Mouse (Mus musculus) Patski (cell line): ENCODE results near the gene Arhgap10. TPM values are rescaled to one million over a fixed set of nuclear protein-coding genes. Genes with fewer than 3 reads are reported as not detected.

Experiments used
- ATAC-seq: fragments of 100-300 bp; one replicate; pipeline ENCODE4 v1.8.0; 2021
- CTCF ChIA-PET: fragments of 350-600 bp; sonication (Branson Sonifier 250); formaldehyde crosslinking; loops from one replicate; lab custom pipeline; 2022; ENCODE audit warnings: inconsistent platforms; lab: Charles Lee
- POLR2A ChIA-PET: fragments of 350-600 bp; sonication (Branson Sonifier 250); formaldehyde crosslinking; loops from one replicate; lab custom pipeline; 2022; ENCODE audit warnings: antibody characterized with exemption, inconsistent platforms; lab: Charles Lee
- DNase-seq: peaks from one replicate; pipeline ENCODE4 v3.0.0-alpha.2; 2011; ENCODE audit warnings: low read depth, low spot score
- H3K27me3 ChIP-seq: fragments of 371-371 bp; one replicate; pipeline ENCODE4 v1.5.1; 2021
- CTCF ChIP-seq: fragments of 100-300 bp; IDR thresholded peaks from one replicate; pipeline ENCODE4 v1.5.1; 2021
- in situ Hi-C: fragments of 300-500 bp; cut with MboI; formaldehyde crosslinking; loops from 3 replicates; pipeline ENCODE4 v1.11.1; 2018; ENCODE audit warnings: low pct_unique_long_range_greater_than_20kb, mixed read lengths
- polyA plus RNA-seq: library from polyadenylated mRNA; unstranded; gene quantifications from one replicate; pipeline ENCODE4 v1.2.3, GENCODE M21; 2021

Arhgap10 gene
- polyA plus RNA-seq, 1 experiment from 2014 or later: 45.5 TPM

GRCm38 (mm10) chr8:77367091-77367490 lies 150.7 kb downstream of the Arhgap10 start:
- ATAC-seq: peak; percentile 85

GRCm38 (mm10) chr8:77366446-77366845 lies 151.3 kb downstream of the Arhgap10 start:
- peak; percentile 51 for ATAC-seq
- POLR2A ChIA-PET: no interaction called here
- TF ChIP-seq CTCF: no peak
- CTCF ChIA-PET: interaction anchor here (0.9 to 2.4 kb wide), 4 partner anchors 9 to 13 kb away, joined by 3 to 9 read pairs (median 4); no protein-coding TSS in a partner anchor
- DNase-seq: no peak
- no peaks in the 10 kb centered on the region for H3K27me3 ChIP-seq
- in situ Hi-C loops: no loop called here

More at GRCm38 (mm10) chr8:77367091-77367490, 150.7 kb downstream of the Arhgap10 start:
- POLR2A ChIA-PET: no interaction called here
- H3K27me3 ChIP-seq: no peaks in the 10 kb centered on the region
- peak; percentile 75 for TF ChIP-seq CTCF
- no peak for DNase-seq
- CTCF ChIA-PET: interaction anchor here (0.7 to 2.4 kb wide), 5 partner anchors 9 to 53 kb away, joined by 3 to 9 read pairs (median 4); no protein-coding TSS in a partner anchor
- in situ Hi-C loops: no loop called here

- DNase-seq (no peak), ATAC-seq (no peak)
- ChIA-PET CTCF (interaction anchor here (0.9 to 2.4 kb wide), 3 partner anchors 9 to 13 kb away, joined by 4 to 9 read pairs (median 4); no protein-coding TSS in a partner anchor), POLR2A (no interaction called here)
- in situ Hi-C loops: no loop called here
- no peak for TF ChIP-seq CTCF
- no peaks in the 10 kb centered on the region for H3K27me3 ChIP-seq
These were observed 151.8 kb downstream of the Arhgap10 start for GRCm38 (mm10) chr8:77365990-77366389.

- in situ Hi-C loops: no loop called here
- DNase-seq (no peak), ATAC-seq (no peak)
- no peaks in the 10 kb centered on the region for H3K27me3 ChIP-seq
- ChIA-PET POLR2A (no interaction called here), CTCF (no interaction called here)
- no peak for TF ChIP-seq CTCF
These were observed 153.3 kb downstream of the Arhgap10 start for GRCm38 (mm10) chr8:77364472-77364871.

GRCm38 (mm10) chr8:77360853-77361252 lies 156.9 kb downstream of the Arhgap10 start:
- no peak for DNase-seq
- H3K27me3 ChIP-seq: no peaks in the 10 kb centered on the region
- ChIA-PET CTCF (no interaction called here), POLR2A (interaction anchor here (0.6 kb wide), 1 partner anchor 153 kb away, joined by 4 read pairs; no protein-coding TSS in a partner anchor)
- TF ChIP-seq CTCF: no peak
- in situ Hi-C loops: no loop called here
- ATAC-seq: no peak

- no peaks in the 10 kb centered on the region for H3K27me3 ChIP-seq
- CTCF ChIA-PET: no interaction called here
- TF ChIP-seq CTCF: no peak
- in situ Hi-C loops: no loop called here
- DNase-seq: no peak
- POLR2A ChIA-PET: no interaction called here
- ATAC-seq: no peak
These were observed 157.3 kb downstream of the Arhgap10 start for GRCm38 (mm10) chr8:77360423-77360822.

- no peaks in the 10 kb centered on the region for H3K27me3 ChIP-seq
- CTCF ChIA-PET: interaction anchor here (2.4 kb wide), 1 partner anchor 9 kb away, joined by 9 read pairs; no protein-coding TSS in a partner anchor
- peak; percentile 54 for TF ChIP-seq CTCF
- in situ Hi-C loops: no loop called here
- POLR2A ChIA-PET: no interaction called here
- ATAC-seq (no peak), DNase-seq (no peak)
These were observed 160.6 kb downstream of the Arhgap10 start for GRCm38 (mm10) chr8:77357126-77357525.

GRCm38 (mm10) chr8:77355344-77355743 lies 162.4 kb downstream of the Arhgap10 start:
- in situ Hi-C loops: no loop called here
- ChIA-PET CTCF (interaction anchor here (0.7 to 1.5 kb wide), 3 partner anchors 15 to 28 kb away, joined by 3 to 4 read pairs (median 3); no protein-coding TSS in a partner anchor), POLR2A (no interaction called here)
- ATAC-seq: no peak
- DNase-seq: no peak
- no peaks in the 10 kb centered on the region for H3K27me3 ChIP-seq
- TF ChIP-seq CTCF: no peak

- in situ Hi-C loops: no loop called here
- no peak for ATAC-seq
These were observed 163.6 kb downstream of the Arhgap10 start for GRCm38 (mm10) chr8:77354189-77354588.

GRCm38 (mm10) chr8:77351177-77351860 lies 166.4 kb downstream of the Arhgap10 start:
- peak; percentile 38 for ATAC-seq
- ChIA-PET CTCF (interaction anchor here (1.2 kb wide), 2 partner anchors 8 to 94 kb away, joined by 3 to 4 read pairs; no protein-coding TSS in a partner anchor), POLR2A (no interaction called here)
- H3K27me3 ChIP-seq: no peaks in the 10 kb centered on the region
- in situ Hi-C loops: no loop called here
- no peak for TF ChIP-seq CTCF
- no peak for DNase-seq

More at GRCm38 (mm10) chr8:77354189-77354588, 163.6 kb downstream of the Arhgap10 start:
- H3K27me3 ChIP-seq: no peaks in the 10 kb centered on the region
- no peak for TF ChIP-seq CTCF
- POLR2A ChIA-PET: no interaction called here
- DNase-seq: no peak
- CTCF ChIA-PET: interaction anchor here (1.7 kb wide), 1 partner anchor 12 kb away, joined by 4 read pairs; no protein-coding TSS in a partner anchor
